Mouse (Mus musculus) brown adipose tissue, adult 24 weeks (tissue): Measurements from ENCODE around the gene Blcap. TPM values are rescaled to one million over a fixed set of nuclear protein-coding genes. Genes with fewer than 3 reads are reported as not detected.

ENCODE experiments used
- H3K27ac ChIP-seq: fragments of 200-500 bp; replicated peaks from 2 replicates; pipeline ENCODE4 v1.5.1; 2012; ENCODE audit warnings: low read depth, mild to moderate bottlenecking, low read length
- H3K4me1 ChIP-seq: fragments of 200-500 bp; 2 replicates; pipeline ENCODE4 v1.6.1; 2012; ENCODE audit warnings: low read length, mixed read lengths; ENCODE audit not compliant: control insufficient read depth, insufficient read depth, insufficient read length
- H3K4me3 ChIP-seq: fragments of 200-500 bp; 2 replicates; pipeline ENCODE4 v1.5.1; 2012; ENCODE audit warnings: low read depth, mild to moderate bottlenecking, low read length, moderate library complexity; ENCODE audit not compliant: insufficient read depth
- polyA plus RNA-seq: library from polyadenylated mRNA; stranded (reverse); fragments of >200 nt; gene quantifications from 2 replicates; pipeline ENCODE4 v1.2.4, GENCODE M21; 2012; ENCODE audit not compliant: missing spikeins, insufficient read depth, insufficient read length

The Blcap gene
- polyA plus RNA-seq, 1 experiment: 74.7 TPM

DNA sequence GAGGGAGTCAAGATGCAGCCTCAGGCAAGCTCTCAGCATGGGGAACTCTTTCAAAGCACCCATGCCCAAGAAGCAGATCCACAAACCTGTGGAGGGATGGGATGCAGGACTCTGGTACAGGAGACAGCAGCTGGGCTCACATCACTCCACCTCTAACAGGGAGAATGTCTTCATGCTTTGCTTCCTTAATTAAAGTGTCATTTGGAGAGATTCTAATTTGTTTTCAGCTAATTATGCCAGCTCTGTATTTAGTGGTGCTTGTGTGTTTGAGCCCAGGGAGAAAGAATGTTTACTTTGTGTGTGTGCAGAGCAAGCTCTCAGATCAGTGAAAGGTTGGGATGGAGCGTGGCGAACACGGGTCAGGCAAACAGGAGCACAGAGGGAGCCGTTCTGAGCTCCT, 28.7 kb downstream of the Blcap start:
- Histone ChIP-seq H3K4me1 (peaks cover 8% of the 10 kb centered on the region; the same call in 1 of the 2 replicates), H3K4me3 (no peak overlapping the region), H3K27ac (no peak overlapping the region)

DNA sequence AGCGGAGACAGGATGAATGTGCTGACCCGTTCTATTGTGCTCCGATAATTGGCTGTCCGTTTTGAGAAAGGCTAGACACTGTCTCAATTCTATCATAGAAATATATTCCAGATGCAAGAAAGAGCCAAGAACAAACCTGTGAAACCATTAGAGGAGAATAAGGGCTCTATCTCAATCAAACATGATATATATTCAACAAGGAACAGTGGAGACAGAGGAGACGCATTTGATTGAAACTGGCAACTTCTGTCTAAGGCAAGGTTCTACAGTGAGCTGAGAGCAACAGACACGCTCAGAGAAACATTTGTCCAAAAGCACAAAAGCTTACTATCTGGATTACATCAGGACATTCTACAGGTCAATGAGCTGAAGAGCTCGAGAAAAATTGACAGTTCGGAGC, 29.4 kb downstream of the Blcap start:
- H3K27ac ChIP-seq: no peak overlapping the region

DNA sequence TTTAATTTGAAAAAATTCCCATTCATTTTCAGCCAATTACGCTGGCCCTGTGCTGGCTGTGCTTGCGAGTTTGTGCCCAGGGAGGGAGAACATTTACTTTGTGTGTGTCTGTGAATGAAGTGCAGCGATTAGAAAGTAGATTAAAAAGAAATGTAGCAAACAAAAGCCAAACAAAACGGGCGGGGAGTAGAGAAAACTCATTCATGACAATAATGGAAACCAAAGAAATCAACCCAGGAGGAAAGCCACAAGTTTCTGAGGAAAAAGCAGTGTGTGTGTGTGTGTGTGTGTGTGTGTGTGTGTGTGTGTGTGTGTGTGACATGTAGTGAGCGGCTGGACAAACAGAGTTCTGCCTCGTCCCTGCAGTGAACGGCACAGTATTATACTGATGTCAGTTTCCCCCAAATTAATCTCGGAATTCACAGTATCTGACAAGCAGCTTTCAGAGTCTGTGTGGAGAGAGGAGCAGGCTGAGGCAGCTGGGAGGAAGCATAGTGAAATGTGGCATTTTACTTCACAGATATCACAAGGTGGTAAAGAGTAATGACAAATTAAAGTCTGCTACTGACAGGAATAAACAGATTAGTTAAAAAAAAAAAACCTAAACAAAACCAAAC, 30.0 kb downstream of the Blcap start:
- Histone ChIP-seq H3K4me1 (peaks cover 20% of the 10 kb centered on the region), H3K27ac (no peak overlapping the region; the same call in 1 of the 2 replicates), H3K4me3 (no peak overlapping the region)

More for the DNA sequence above, 29.4 kb downstream of the Blcap start:
- no peak overlapping the region for H3K4me3 ChIP-seq
- H3K4me1 ChIP-seq: peaks cover 15% of the 10 kb centered on the region

DNA sequence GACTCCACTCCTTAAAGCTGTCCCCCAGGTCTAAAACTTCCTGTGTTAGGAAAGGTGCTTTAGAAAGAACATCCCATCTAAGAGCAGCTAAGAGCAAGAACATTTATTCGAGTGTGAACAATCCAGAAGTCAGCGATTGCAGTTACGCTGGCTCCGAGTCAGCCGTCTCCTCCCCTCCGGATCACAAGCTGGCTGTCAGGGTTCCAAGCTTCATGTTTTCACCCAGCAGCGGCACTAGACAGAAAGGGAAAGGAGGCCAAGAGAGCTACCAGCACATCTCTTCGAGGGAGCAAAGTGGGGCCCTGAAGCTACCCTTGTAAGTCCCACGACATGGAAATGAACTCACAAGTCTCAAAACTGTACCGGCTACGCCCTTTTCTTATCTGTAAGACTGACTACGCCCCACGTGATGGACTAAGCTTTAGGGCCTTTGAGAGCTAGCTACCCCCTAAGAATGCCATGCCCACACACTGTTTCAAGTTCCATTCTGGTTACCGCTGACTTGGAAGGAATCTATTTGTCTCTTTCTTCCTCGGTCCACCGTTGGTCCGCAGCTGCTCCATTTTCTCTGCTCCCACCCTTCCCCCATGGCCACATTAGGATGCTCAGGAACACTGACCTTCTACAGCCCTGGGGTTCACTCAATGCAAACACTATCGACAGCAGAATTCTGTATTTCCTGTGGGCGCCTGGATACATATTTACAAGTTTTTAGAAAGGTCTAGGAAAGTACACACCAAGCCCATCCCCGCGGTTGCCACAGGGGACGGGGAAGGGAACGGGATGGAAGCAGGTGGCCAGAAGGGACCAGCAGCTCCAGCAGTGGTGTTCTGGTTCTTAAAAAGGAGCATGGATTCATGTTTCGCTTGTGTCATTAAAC, 30.8 kb downstream of the Blcap start:
- no peak overlapping the region for H3K4me3 ChIP-seq
- peak overlapping the region; percentile 15 for H3K27ac ChIP-seq
- peaks cover 20% of the 10 kb centered on the region for H3K4me1 ChIP-seq

DNA sequence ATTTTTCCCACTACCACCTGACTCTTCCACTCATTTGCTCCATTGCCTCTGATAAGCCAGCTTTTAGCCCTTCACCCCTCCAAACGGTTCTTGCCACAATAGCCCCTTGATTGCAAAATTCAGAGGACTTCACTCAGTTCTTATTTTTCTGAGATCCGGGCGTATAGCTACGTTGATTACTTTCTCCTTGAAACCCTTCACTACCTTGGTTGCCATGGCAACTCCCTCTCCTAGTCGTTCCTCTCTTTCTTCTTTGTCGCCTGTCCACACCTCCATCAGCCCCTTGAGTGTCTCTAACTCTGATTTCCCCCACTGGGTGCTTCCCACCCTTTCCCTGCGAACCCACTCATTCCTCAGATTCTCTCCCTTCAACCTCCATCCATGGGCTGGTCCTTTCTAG, 34.0 kb downstream of the Blcap start:
- H3K27ac ChIP-seq: 0 out of 2 replicates have a peak overlapping the region, but pooled peaks have one; percentile 5
- peaks cover 20% of the 10 kb centered on the region for H3K4me1 ChIP-seq
- H3K4me3 ChIP-seq: no peak overlapping the region

DNA sequence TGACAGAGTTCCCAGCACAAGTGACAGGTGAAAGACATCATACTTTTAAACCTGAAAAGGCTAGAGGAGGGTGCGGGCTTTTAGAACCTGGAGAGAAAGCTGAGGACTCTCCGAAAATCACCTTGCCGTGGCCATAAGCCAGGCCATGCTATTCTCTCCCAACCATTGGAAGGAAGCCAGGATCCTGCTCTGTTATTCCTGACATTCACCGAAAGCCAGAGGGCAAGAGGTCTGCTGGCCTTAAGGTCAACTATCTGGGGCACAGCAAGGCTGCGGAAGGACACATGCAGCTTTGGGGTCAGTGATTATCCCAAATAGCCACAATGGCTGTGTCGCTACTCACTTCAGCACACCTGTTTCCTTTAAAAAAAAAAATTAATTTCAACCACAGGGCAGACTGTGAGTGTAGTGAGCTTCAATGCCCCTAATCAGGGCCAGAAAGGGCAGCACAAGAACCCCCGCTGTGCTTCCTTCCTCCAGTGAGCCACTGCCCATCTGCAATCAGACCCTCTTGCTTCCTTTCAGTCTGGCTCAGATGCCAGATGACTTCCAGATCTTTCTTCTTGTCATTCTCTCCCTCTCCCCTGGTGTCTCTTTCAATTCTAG, 34.5 kb downstream of the Blcap start:
- H3K4me1 ChIP-seq: peaks cover 20% of the 10 kb centered on the region
- H3K27ac ChIP-seq: 0 out of 2 replicates have a peak overlapping the region, but pooled peaks have one; percentile 5

DNA sequence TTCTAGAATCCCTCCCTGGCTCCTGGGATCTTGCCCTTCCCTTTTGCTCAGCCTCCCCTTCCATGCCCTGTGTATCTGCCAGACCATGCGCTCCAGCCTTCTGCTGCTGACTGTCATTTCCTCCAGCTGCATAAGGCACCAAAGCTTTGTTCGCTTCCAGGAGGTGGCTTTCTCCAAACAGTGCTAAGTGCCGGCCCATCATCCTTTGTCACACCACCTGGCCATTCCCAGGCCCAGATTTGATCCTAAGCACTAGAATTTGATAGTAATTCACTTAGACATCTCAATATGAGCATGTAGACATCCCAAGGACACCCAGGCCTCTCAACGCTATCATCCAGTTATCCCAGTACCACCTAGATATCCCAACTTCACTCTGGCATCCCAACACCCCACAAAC, 36.9 kb downstream of the Blcap start:
- no peak overlapping the region for H3K27ac ChIP-seq
- peaks cover 15% of the 10 kb centered on the region for H3K4me1 ChIP-seq
- H3K4me3 ChIP-seq: no peak overlapping the region

More for the DNA sequence above, 34.5 kb downstream of the Blcap start:
- H3K4me3 ChIP-seq: no peak overlapping the region

DNA sequence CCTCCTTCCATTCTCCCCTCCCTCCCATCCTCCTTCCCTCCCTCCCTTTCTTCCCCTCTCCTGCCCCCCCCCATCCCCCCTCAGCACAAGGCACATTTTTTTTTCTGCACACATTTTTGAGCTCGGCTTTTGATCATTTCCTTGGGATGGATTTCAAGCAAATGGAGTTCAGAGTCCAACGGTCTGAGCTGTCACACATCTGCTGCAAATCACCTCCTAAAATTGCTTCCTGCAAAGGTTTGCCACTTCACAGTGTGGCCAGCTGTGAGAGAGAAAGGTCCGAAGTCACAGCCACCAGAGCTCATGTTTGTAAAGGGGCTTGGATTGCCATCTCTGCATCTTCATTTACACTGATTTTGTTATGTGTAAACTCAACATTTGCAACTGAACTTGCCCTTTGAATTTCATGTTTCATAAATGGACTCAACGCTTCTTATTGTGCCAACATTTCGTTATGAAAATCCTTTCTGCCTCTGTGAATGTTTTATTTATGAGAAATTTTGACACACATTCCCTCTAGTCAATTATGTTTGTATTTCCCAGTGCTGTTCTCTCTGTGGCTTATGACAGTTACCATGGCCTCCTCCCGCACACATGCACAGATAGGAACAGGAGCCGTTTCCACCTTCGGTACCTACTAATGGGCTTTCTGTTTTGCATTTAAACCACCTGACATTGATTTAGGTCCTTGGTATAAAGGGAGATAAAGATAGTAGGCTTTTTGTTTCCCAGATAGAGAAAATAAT, 39.2 kb downstream of the Blcap start:
- Histone ChIP-seq H3K4me1 (peaks cover 8% of the 10 kb centered on the region), H3K4me3 (no peak overlapping the region), H3K27ac (no peak overlapping the region)

DNA sequence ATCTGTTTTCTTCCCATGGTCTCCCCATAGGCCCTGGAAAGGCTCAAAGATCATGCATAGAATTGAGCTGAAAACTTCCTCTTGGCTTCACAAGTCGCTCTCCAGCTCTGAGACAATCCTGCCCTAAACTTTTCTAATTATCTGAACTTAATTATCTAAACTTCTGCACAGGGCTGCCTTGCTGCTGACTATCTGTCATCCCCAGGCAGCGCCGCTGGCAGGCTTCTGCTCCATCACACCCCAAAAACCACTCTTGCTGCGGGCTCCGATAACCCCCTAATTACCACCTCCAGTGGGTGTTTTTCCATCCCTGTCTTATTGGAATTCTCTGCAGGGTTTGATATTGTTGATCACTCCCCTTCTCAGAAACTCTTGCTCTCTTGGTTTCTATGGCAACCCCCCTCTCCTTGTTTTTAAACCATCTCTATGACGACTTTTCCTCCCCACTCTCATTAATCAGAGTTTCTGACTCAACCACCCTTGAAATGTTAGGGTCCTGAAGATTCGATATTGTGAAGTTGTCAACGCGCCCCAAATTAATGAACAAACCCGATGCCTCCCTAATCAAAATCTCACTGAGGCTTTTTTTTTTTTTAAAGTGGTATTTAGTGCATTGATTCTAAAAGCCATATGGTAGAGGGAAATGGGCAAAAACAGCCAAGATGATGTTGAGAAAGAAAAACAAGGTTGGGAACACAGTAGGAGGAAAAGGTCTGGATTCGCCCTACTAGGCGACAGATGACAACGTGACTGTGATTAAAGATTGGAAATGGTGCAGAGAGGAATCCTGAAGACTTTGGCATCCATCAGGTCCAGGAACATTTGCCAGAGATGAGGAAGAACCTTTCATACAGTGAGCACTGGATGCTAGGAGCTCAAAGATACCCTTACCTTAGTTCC, 40.8 kb downstream of the Blcap start:
- Histone ChIP-seq H3K4me3 (no peak overlapping the region), H3K27ac (no peak overlapping the region), H3K4me1 (peaks cover 7% of the 10 kb centered on the region; the same call in 1 of the 2 replicates)

DNA sequence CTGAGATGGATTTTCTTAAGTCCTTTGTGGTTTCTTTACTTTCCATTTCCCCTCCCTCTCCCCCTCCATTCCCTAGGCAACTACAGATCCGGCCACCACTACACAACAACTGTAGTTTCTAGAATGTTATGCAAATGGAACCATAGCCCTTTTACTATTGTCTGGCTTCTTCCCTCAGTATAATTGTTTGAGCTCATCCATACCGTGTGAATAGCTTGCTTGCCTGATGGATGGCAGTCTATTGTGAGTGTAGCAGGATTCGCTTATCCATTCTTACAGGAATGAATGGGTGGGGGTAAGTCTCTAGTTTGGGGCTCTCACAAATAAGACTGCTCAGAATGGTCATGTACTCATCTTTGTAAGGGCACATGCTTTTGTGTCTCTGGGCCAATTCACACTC, 48.5 kb downstream of the Blcap start:
- H3K4me3 ChIP-seq: no peak overlapping the region
- no peak overlapping the region for H3K27ac ChIP-seq
- H3K4me1 ChIP-seq: peaks cover 13% of the 10 kb centered on the region; the same call in 1 of the 2 replicates

DNA sequence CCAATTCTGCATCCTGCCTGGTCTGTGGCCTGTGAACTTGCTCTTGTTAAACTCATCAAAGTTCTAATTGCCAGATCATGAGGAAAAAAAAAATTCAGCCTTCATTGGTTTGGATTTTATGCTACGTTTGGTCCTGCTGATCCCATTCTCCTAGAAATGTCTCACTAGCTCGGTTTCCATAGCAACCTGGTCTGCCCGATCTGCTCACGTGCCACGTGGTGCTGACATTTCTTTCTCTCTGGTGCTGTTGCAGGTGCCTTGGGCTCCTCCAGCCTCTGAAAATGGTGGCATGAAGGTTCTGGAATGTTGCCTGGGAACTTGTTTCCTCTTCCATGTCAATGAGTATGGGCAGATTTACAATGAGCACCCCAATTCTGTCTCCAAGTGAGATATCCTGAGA, 50.6 kb downstream of the Blcap start:
- Histone ChIP-seq H3K4me3 (no peak overlapping the region), H3K27ac (peak overlapping the region; percentile 38; the same call in 1 of the 2 replicates), H3K4me1 (0 out of 2 replicates have a peak, but pooled peaks cover 6% of the 10 kb centered on the region)

DNA sequence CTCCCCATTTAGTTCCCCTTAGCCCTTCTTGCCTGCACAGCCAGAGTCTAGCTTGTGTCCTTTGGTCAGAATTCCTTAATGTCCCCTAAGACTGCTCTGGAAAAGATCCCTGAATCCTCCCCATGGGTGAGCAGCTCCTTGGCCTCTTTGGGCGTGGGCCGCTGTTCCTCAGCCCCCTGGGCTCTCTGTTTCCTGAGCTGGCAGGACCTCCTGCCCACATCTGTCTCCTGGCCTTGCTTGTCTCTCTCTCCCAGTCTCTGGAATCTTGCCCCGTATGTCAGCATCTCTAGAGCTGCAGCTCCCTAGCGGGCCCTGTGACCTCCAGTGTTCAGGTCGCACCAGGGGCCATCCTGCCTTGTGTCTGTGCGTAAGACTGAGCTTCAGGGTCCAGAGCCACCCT, 51.6 kb downstream of the Blcap start:
- Histone ChIP-seq H3K27ac (peak overlapping the region; percentile 69), H3K4me3 (no peak overlapping the region), H3K4me1 (0 out of 2 replicates have a peak, but pooled peaks cover 5% of the 10 kb centered on the region)

DNA sequence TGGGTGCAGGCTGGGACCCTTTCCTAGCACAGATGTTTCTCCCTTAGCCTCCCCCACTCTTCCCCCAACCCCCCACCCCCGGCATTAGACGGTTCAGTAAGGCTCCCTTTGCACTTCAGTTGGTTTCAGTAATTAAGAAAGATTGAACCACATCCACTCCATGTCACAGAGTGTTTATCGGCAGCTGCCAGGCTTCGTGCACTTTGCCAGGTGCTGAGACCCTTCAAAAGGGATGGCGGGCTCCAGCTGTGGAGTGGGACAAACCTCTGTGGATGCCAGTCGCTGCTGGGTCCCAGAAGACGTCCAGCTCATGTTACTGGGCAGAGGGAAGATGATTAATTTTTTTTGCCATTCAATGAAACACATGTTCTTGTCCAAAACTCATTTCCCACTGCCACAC, 52.6 kb downstream of the Blcap start:
- Histone ChIP-seq H3K27ac (no peak overlapping the region), H3K4me3 (no peak overlapping the region), H3K4me1 (peaks cover 8% of the 10 kb centered on the region; the same call in 1 of the 2 replicates)

DNA sequence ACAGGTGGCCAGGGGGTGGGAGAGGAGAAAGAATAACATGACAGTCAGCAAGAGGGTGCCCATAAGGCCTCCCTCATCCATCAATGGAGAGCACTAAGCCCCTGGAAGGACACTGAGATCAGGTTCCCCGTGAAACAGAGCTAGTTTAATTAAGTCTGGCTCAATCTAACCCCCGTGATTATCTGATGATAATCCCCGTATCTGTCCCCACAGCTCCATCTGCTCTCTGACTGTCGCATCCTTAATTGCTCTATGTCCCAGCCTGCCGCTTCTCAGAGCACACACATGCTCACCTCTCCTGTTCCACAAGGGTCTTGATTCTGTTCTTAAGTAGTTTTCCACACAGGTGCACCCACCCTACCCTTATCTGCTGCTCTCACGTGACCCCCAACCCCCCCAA, 53.5 kb downstream of the Blcap start:
- Histone ChIP-seq H3K4me1 (peaks cover 8% of the 10 kb centered on the region; the same call in 1 of the 2 replicates), H3K4me3 (no peak overlapping the region)

More for the DNA sequence above, 53.5 kb downstream of the Blcap start:
- no peak overlapping the region for H3K27ac ChIP-seq
